Mouse (Mus musculus) C2C12 (cell line): ENCODE results near the gene Cecr2.

Experiments used
- CEBPB ChIP-seq: IDR thresholded peaks from one replicate; pipeline ENCODE4 v1.6.1; 2011; ENCODE audit warnings: low read depth, mild to moderate bottlenecking, control low read depth, moderate library complexity
- CTCF ChIP-seq: IDR thresholded peaks from one replicate; pipeline ENCODE4 v1.5.1; 2011; ENCODE audit not compliant: control insufficient read depth, insufficient read depth, insufficient read length
- MAX ChIP-seq: IDR thresholded peaks from one replicate; pipeline ENCODE4 v1.6.1; 2011; ENCODE audit warnings: mild to moderate bottlenecking, control low read depth
- MYOD1 ChIP-seq: IDR thresholded peaks from one replicate; pipeline ENCODE4 v1.6.1; 2011; ENCODE audit warnings: low read depth; ENCODE audit not compliant: control insufficient read depth, insufficient read length
- MYOG ChIP-seq: IDR thresholded peaks from one replicate; pipeline ENCODE4 v1.6.1; 2011; ENCODE audit not compliant: control insufficient read depth, insufficient read length; ENCODE audit errors: extremely low read depth
- USF1 ChIP-seq: IDR thresholded peaks from one replicate; pipeline ENCODE4 v1.6.1; 2011; ENCODE audit warnings: low read depth, mild to moderate bottlenecking, control low read depth, moderate library complexity

- TF ChIP-seq CTCF (peak; percentile 5), MYOD1 (no peak), MAX (no peak), USF1 (no peak), MYOG (no peak), CEBPB (no peak)
These were observed 8.0 kb downstream of the Cecr2 start for GRCm38 (mm10) chr6:120674121-120674520.
